Mouse (Mus musculus): ENCODE measurements around the gene Zfp276. TPM values are rescaled to one million over a fixed set of nuclear protein-coding genes. Genes with fewer than 3 reads are reported as not detected.
A peak's percentile ranks its signal among the peaks of the same experiment; 100 is the strongest.
"Not testable (repeated sequence)": the region's sequence is repeated elsewhere in the genome, so short reads cannot be mapped to it uniquely, and the experiment has no call there.

Gene Zfp276
- 26.3 and 28.7 TPM in 2 replicates for polyA plus RNA-seq (2015; fragmentation: Nextera tagmentation; extraction: Ambion mirVana)

- peak within 1 kb of the TSS; percentile 78 for H3K4me2 ChIP-seq (replicated peaks)
- ATAC-seq (ENCODE audit: insufficient number of reproducible peaks, low FRiP score, low TSS enrichment, low read depth) = peak; percentile 94
- H3K9ac ChIP-seq = peak within 1 kb of the TSS; percentile 99
- peak within 1 kb of the TSS; percentile 94 for H3K4me3 ChIP-seq (replicated peaks)
- peak within 1 kb of the TSS; percentile 87 for H3K27ac ChIP-seq (replicated peaks)
- H3K36me3 ChIP-seq = peaks cover 52% of the 10 kb centered on the region
- H3K4me1 ChIP-seq = peaks cover 36% of the 10 kb centered on the region
- no peaks in the 10 kb centered on the region for H3K9me3 ChIP-seq (replicated peaks)
- under 1% methylated on average over 99 of the region's 99 CpGs for WGBS
- H3K27me3 ChIP-seq = no peaks in the 10 kb centered on the region
Observed at GRCm38 (mm10) chr8:123254099-123254885, at the start of gene Zfp276, which contains the start of gene Vps9d1. Gene Zfp276 (plus strand): TSS chr8:123254195. Gene Vps9d1 (minus strand): TSS chr8:123254348.

DNA sequence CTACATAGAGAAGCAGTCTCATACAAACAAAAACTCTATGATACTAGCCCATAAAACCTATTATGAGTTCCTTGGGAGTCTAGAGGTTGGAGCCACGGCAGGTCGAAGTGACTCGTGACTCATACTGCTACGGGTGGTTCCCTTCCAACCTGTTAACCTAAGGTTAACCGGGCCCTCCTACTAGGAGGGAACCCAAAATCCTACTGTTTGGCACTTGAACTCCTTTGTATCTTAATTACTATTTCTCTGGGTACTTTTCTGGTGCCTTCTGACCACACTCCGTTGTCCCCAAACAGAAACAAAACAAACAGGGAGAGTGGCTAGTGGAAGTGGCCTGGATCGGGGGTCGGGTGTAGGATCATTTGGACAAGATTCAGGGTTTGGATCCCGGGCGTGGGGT, 42.1 kb upstream of the Zfp276 start:
- H3K27ac ChIP-seq (replicated peaks) = no peak overlapping the region
- WGBS = 39% methylated on average over 10 of the region's 10 CpGs

GRCm38 (mm10) chr8:123212321-123213117, 41.5 kb upstream of the Zfp276 start, which contains the start of the genes Chmp1a and Spata33:
Gene Chmp1a (minus strand): TSS chr8:123212763.
Gene Spata33 (plus strand): TSS chr8:123212832.
- Histone ChIP-seq H3K4me1 (peaks cover 21% of the 10 kb centered on the region), H3K4me2 (replicated peaks) (peak within 1 kb of the TSS; percentile 69), H3K27me3 (no peaks in the 10 kb centered on the region), H3K4me3 (replicated peaks) (peak within 1 kb of the TSS; percentile 95), H3K27ac (replicated peaks) (peak within 1 kb of the TSS; percentile 61), H3K9me3 (replicated peaks) (no peaks in the 10 kb centered on the region), H3K36me3 (peaks cover 29% of the 10 kb centered on the region), H3K9ac (peak within 1 kb of the TSS; percentile 99)
- peak; percentile 90 for ATAC-seq (ENCODE audit: insufficient number of reproducible peaks, low FRiP score, low TSS enrichment, low read depth)
- 1% methylated on average over 73 of the region's 76 CpGs for WGBS

More for the DNA sequence above, 42.1 kb upstream of the Zfp276 start:
- ATAC-seq (ENCODE audit: insufficient number of reproducible peaks, low FRiP score, low TSS enrichment, low read depth) = no peak
- H3K36me3 ChIP-seq = peaks cover 35% of the 10 kb centered on the region
- peak overlapping the region; percentile 69 for H3K4me2 ChIP-seq (replicated peaks)
- H3K4me3 ChIP-seq (replicated peaks) = peak overlapping the region; percentile 95
- H3K27me3 ChIP-seq = no peaks in the 10 kb centered on the region
- no peaks in the 10 kb centered on the region for H3K9me3 ChIP-seq (replicated peaks)
- peaks cover 21% of the 10 kb centered on the region for H3K4me1 ChIP-seq
- peak overlapping the region; percentile 99 for H3K9ac ChIP-seq

DNA sequence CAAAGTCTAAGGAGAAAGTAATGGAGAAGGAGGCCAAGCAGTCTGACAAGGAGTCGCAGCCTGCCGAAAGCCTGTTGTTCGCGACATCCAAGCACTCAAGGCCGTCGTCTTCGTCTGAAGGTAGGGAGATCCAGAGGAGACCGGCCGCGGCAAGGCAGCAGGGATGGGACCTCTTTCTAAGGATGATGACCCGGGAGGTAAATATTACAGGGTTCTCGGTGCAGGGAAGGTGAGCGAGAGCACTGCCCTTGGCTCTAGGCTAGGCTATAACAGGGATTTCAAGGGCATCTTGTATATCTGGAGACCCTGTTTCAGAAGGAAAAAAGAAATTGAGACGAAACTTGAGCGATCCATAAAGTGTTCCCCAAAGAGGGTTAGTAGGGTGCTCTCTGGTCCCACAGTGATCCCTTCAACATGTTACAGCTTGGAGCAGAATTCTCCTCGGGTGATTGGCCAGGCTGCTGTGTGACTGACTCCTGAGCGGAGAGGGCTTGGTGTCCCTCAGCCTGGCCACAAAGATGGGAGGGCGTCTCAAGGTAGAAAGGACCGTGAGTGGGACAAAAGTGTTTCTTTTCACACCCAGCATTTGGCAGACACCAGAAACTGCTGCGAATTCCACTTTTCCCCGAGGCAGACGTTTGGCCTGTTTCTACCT, 40.8 kb upstream of the Zfp276 start:
- peak overlapping the region; percentile 99 for H3K9ac ChIP-seq
- H3K27ac ChIP-seq (replicated peaks) = no peak overlapping the region
- H3K36me3 ChIP-seq = peaks cover 22% of the 10 kb centered on the region
- no peaks in the 10 kb centered on the region for H3K9me3 ChIP-seq (replicated peaks)
- peak overlapping the region; percentile 95 for H3K4me3 ChIP-seq (replicated peaks)
- ATAC-seq (ENCODE audit: insufficient number of reproducible peaks, low FRiP score, low TSS enrichment, low read depth) = no peak
- H3K27me3 ChIP-seq = no peaks in the 10 kb centered on the region
- H3K4me1 ChIP-seq = peaks cover 21% of the 10 kb centered on the region
- peak overlapping the region; percentile 69 for H3K4me2 ChIP-seq (replicated peaks)
- 20% methylated on average over 22 of the region's 22 CpGs for WGBS

DNA sequence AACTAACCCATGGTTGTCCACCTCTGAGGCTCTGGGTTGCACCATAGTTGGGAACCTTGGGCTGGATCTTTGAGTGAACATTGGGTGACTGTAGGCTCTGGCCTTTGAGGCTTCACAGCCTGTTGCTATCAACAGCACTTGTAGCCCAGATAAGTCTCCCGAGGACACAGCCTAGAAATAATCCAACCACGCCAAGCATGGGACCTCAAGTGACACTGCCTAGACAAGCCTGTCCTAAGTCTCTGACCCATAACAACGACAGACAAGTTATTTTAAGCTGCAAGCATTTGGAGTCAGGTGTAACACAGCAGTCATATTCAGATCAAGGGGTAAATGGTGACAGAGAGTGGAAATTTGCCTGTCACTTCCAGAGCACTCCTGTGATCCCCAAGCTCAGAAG, 38.6 kb upstream of the Zfp276 start:
- Histone ChIP-seq H3K36me3 (0 out of 2 replicates have a peak, but pooled peaks cover under 1% of the 10 kb centered on the region), H3K27ac (replicated peaks) (no peak overlapping the region), H3K4me3 (replicated peaks) (no peak overlapping the region), H3K4me2 (replicated peaks) (no peak overlapping the region), H3K9me3 (replicated peaks) (no peaks in the 10 kb centered on the region), H3K27me3 (no peaks in the 10 kb centered on the region), H3K4me1 (peaks cover 21% of the 10 kb centered on the region), H3K9ac (no peak overlapping the region)
- 69% methylated on average over 3 of the region's 3 CpGs for whole genome bisulfite sequencing
- ATAC-seq (ENCODE audit: insufficient number of reproducible peaks, low FRiP score, low TSS enrichment, low read depth) = no peak

DNA sequence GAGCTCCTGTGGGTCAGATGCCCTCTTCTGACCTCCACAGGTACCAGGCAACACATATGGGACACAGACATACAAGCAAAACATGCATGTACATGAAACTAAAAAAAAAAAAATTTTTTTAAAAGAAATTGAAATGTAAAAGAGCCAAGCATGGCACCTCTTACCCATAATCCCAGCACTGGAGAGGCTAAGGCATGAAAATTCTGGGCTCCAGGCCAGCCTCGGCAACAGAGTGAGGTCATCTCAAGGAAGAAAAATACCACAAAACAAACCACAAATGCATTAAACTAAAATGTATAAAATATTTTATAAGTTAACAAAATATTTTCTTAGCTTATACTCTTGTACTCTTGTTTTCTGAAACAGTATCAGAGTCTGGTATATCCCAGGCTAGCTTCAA, 33.1 kb upstream of the Zfp276 start:
- no peak overlapping the region for H3K4me3 ChIP-seq (replicated peaks)
- no peak overlapping the region for H3K27ac ChIP-seq (replicated peaks)
- H3K27me3 ChIP-seq = no peaks in the 10 kb centered on the region
- no peaks in the 10 kb centered on the region for H3K9me3 ChIP-seq (replicated peaks)
- H3K36me3 ChIP-seq = no peaks in the 10 kb centered on the region
- no peak for ATAC-seq (ENCODE audit: insufficient number of reproducible peaks, low FRiP score, low TSS enrichment, low read depth)
- H3K9ac ChIP-seq = no peak overlapping the region
- no peak overlapping the region for H3K4me2 ChIP-seq (replicated peaks)
- WGBS = 48% methylated on average over 1 of the region's 1 CpGs
- H3K4me1 ChIP-seq = peaks cover 14% of the 10 kb centered on the region

DNA sequence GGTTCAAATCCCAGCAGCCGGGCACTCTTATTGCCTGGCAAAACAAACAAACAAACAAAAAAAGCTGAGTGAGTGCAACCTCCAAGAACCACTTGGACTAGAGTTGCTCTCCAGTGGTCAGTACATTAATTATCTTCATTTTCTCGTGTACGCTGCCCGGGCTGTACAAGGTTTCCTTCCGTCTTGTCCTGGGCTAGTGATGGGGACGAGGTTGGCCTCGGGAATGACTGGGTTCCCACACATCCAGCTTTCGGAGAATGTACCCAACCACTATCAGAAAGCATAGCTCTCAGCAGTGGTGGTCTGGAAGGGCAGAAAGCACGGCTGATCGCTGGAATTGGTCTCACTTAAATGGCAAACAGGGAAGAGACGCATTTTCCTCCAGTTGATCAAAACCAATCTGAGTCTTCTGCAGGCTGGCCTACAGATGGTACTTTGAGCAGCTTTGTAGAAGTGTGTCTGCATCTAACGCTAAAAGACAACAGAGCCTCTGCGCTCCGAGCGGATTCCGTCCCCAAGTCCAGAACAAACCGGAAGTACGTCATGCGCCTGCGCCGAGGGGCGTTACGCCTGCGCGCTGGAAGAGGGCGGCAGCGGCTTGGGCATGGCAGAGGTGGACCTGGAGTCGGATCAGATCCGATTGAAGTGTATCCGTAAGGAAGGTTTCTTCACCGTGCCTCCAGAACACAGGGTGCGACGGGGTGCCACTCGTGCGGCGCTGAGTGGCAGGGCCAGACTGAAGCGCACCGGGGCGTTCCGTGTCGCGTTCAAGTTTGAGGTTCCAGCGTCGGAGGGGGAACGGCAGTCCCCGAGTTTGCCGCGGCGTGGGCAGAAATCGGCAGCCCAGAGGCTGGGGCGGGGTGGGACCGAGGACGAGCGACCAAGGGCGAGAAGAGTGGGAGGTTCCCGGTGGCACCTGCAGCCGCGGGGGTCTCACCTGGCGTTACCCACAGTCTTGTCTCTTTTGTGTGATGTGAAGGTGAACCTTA, 29.4 kb upstream of the Zfp276 start, which contains the start of gene Cdk10:
Cdk10 (plus strand) TSS at position 565 of the 989 bp plus-strand sequence.
- Histone ChIP-seq H3K4me2 (replicated peaks) (peak within 1 kb of the TSS; percentile 89), H3K9me3 (replicated peaks) (no peaks in the 10 kb centered on the region), H3K36me3 (peaks cover 23% of the 10 kb centered on the region), H3K9ac (peak within 1 kb of the TSS; percentile 86), H3K27me3 (no peaks in the 10 kb centered on the region), H3K27ac (replicated peaks) (peak within 1 kb of the TSS; percentile 88), H3K4me1 (peaks cover 14% of the 10 kb centered on the region), H3K4me3 (replicated peaks) (peak within 1 kb of the TSS; percentile 75)
- ATAC-seq (ENCODE audit: insufficient number of reproducible peaks, low FRiP score, low TSS enrichment, low read depth) = peak; percentile 74
- WGBS = 3% methylated on average over 59 of the region's 59 CpGs

DNA sequence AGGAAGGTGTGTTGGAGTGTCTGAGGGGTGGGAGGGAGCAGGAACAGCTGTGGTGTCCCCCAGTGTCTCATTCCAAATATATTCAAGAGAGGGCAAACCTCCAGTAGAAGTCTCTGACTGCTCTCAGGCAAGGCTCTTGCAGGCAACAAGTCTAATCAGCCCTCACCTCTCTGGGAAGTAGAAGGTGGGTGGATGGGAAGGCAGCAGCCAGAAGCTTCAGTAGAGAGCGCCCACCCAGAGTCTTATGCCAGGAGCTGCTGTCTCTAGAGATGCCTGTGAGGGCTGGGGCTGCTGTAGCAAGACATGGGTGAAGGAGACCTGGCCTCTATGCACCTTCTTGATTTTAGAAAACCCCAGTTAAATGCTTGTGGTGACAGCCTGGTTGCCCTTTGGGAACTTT, 25.6 kb upstream of the Zfp276 start:
- no peak overlapping the region for H3K4me3 ChIP-seq (replicated peaks)
- peaks cover 14% of the 10 kb centered on the region for H3K4me1 ChIP-seq
- WGBS = 96% methylated on average over 1 of the region's 1 CpGs
- H3K4me2 ChIP-seq (replicated peaks) = no peak overlapping the region
- no peaks in the 10 kb centered on the region for H3K9me3 ChIP-seq (replicated peaks)
- H3K27ac ChIP-seq (replicated peaks) = no peak overlapping the region
- ATAC-seq (ENCODE audit: insufficient number of reproducible peaks, low FRiP score, low TSS enrichment, low read depth) = no peak
- H3K27me3 ChIP-seq = 0 out of 2 replicates have a peak, but pooled peaks cover under 1% of the 10 kb centered on the region
- peaks cover 23% of the 10 kb centered on the region for H3K36me3 ChIP-seq
- H3K9ac ChIP-seq = no peak overlapping the region

DNA sequence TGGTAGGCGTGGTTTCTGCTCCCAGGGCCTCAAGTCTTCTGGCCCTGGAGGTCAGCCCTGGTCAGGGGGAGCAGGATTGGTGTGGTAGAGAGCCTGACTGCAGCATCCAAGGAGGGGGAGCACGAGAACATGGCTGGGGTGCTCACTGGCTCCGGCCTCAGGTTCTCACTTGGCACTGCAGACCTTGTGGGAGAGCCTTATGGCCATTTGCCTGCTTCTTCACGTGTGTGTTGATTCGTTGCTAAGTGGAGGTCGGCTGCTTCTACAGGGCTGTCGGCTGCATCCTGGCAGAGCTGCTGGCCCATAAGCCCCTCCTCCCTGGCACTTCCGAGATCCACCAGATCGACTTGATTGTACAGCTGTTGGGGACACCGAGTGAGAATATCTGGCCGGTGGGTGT, 23.7 kb upstream of the Zfp276 start:
- not testable (repeated sequence) for H3K4me2 ChIP-seq (replicated peaks); H3K9ac ChIP-seq; H3K4me3 ChIP-seq (replicated peaks); ATAC-seq (ENCODE audit: insufficient number of reproducible peaks, low FRiP score, low TSS enrichment, low read depth); H3K27ac ChIP-seq (replicated peaks); H3K9me3 ChIP-seq (replicated peaks)
- H3K27me3 ChIP-seq = peaks cover 10% of the 10 kb centered on the region
- peaks cover 14% of the 10 kb centered on the region for H3K4me1 ChIP-seq
- WGBS = 83% methylated on average over 11 of the region's 11 CpGs
- peaks cover 23% of the 10 kb centered on the region for H3K36me3 ChIP-seq

DNA sequence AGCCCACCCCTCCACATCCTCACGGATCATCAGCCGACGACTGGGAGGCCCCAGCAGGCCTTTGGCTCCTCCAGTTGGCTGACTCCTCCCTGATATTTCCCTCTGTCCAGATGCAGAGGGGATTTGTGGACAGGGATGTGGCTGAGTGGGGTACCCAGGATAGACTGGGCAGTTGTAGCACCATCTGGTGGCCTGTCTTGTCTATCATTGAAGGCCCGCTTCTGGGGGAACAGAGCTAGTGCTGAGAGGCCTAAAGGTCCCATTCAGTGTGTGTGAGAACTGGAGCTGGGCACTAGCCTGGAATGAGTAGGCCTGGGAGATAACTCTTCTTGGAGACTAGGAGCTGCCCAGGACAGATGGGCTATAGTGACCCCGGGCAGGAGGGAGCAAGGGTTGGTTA, 22.3 kb upstream of the Zfp276 start:
- peaks cover 22% of the 10 kb centered on the region for H3K36me3 ChIP-seq
- ATAC-seq (ENCODE audit: insufficient number of reproducible peaks, low FRiP score, low TSS enrichment, low read depth) = no peak
- no peak overlapping the region for H3K9ac ChIP-seq
- peaks cover 17% of the 10 kb centered on the region for H3K27me3 ChIP-seq
- H3K4me2 ChIP-seq (replicated peaks) = no peak overlapping the region
- H3K27ac ChIP-seq (replicated peaks) = no peak overlapping the region
- H3K4me3 ChIP-seq (replicated peaks) = no peak overlapping the region
- peaks cover 18% of the 10 kb centered on the region for H3K4me1 ChIP-seq
- 67% methylated on average over 5 of the region's 5 CpGs for WGBS
- H3K9me3 ChIP-seq (replicated peaks) = no peaks in the 10 kb centered on the region
